Mouse (Mus musculus) lung, postnatal 4 days (tissue): ENCODE measurements at regions not wholly inside any gene's neighbourhood (a gene's known extent, or its start where the extent isn't known, plus 50 kb on each side); places are given as distances from the start of the nearest gene placed in this dataset.

Source experiments
- DNase-seq, 2 experiments: peaks; one replicate each; pipeline ENCODE4 v3.0.0; 2021

DNA sequence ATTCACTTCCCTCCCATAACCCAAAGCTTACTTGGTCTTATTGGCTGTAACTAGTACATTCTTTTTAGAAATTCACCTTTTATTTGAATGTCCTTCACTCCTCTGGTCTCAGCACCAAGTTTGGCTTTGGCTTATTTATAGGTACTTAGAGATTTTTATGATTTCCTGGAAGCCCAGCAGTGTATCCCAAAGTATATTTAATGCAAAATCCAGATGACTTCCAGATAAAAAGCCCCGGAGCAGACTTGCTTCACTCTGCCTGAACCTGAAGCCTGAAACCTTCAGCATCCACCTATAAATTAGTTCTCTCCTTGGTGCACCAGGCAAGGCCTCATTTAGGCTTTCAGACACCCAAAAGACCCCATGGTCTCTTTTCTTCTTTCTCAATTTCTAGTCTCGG, 250.8 kb downstream of the Tle4 start:
- DNase-seq: no peak

DNA sequence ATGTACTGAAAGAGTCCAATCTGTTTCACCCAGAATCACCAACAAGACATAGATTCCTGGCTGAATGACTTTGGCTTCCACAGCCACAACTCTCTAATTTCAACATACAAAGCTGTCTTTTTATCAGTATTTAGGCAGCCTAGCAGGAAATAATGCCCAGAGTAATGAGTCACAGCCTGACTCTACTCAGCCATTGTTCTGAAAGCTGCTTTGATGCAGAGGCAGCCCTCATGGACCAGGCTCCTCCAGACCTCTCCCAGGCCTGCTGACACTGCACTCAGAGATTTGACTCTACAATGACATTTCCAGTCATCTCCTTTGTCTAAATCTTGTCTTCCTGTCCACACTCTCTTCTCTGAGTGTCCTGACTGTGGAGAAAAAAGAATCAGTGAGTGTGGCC, 250.4 kb downstream of the Tle4 start:
- DNase-seq: no peak

DNA sequence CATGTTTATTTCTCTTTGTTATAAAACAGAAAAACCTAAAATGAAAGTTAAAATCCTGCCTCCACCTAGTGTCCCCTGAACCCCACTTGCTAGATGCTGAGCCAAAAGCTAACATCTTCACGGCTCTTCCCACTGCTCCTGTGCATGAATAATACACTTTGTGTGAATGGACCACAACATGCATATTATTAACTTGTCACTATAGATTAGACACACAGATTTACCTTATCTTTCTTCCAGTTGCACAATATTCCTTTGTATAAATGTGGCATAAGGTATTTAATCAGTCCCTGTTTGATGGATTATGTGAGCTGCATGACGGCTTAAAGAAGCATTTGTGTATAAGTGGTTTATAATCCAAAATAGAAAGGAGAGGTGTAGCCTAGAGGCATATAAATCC, 248.1 kb downstream of the Tle4 start:
- DNase-seq: no peak

DNA sequence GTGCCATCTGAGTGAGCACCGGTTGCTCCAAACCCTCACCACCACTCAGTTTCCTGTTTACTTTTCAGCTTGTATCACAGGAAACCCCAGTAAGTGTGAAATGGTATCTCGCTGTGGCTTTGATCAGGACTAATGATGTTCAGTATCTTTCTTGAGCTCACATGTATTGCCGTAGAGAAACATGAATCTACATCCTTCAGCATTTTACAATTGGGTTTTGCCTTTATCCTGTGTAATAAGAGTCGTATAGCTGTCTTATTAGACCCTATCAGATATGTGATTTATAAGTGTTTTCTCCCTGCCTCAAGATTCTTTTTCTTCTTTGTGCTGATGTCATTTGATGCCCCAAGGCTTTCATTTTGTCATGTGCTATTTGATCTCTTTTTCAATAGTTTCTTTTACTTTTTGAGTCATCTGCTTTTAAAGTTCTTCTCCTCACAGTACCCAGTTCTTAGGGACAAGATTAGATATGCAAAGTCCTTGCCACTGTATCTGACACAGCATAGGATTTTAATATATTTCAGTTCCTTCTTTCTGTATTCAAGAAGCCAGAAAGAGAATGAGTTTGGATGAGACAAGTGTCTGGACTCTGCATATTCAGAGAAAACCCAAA, 246.0 kb downstream of the Tle4 start:
- no peak for DNase-seq

DNA sequence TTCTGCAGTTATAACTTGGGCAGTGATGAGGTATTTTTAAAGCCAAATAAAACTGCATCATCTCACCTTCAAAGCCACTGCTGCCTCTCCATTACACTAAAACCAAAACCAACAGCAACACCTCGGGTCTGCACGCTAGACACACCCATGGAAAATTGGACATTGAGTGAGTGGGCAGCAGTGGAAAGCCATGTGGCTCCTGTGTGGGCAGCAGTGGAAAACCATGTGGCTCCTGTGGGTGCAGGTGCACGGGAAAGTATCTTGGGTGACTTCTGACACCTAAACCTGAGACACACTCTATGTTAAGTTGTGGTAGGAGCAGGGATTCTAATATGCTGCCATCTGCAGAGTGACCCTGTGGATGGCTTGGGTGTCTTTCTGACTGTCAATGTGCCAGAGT, 245.3 kb downstream of the Tle4 start:
- no peak for DNase-seq

DNA sequence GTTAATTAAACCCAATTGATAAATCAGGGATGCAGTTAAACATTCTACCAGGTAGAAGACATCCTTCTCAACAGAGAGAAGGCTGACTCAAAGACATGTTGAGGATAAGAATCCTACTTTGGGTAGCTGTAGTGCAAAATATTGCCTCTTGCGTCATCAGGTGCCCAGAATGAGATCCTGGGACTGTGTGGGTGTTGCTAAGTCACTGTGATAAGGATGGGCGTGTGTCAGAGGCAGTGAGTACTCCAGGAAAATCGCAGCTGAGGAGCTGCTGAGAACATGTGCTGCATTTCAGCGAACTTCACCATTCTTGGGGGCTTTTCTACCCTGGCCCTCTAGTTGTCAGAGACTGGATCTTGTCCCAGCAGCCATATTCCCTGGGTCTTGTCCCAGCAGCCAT, 244.7 kb downstream of the Tle4 start:
- DNase-seq: no peak

DNA sequence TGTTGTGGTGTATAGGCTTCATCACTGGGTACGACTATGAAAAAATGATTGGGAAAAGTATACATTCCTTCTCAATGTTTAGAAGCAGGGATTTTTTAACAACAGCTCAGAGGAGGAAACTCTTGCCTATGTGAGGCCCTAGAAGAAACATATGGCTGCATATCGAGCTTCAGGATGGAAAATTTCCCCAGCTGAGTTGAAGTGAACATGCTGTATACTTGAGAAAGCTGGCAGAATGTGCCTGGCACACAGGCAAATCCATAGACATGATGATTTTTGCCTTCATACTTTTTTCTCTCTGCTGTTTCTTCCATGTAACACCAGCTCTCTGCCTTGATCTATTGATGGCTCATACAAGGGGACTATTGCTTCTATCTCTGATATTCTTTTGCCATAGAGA, 242.7 kb downstream of the Tle4 start:
- no peak for DNase-seq

DNA sequence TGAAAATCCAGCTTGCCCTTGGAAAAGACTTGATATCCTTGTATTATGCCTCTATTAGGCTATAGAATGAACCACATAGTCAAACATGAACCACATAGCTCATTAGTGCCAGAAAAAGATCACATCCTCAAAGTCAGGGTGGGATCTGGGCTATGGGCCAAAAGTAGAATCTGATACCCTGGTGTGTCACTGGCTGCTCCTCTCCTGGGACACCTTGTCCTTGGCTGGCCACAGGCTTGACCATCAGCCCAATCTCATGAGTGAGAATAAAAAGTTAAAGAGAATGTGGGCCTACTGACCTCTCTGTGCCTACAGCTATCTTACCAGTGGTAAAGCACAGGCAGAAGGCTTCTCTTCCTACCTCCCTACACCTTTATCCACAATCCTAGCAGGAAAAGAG, 241.9 kb downstream of the Tle4 start:
- no peak for DNase-seq

DNA sequence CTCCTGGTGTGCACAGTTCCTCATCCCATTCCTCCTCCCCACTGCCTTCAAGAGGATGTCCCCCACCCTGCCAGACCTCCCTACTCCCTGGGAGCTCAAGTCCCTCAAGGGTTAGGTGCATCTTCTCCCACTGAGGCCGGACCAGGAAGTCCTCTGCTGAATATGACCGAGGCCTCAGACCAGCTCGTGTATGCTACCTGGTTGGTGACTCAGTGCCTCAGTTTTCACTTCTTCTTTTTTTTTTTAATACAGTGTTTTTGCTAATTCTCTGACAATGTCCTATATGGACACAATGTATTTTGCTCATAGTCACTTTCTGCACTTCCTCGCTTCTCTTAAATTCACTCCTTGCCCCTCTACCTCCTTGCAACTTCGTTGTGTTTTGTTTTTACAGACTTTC, 237.2 kb downstream of the Tle4 start:
- no peak for DNase-seq

DNA sequence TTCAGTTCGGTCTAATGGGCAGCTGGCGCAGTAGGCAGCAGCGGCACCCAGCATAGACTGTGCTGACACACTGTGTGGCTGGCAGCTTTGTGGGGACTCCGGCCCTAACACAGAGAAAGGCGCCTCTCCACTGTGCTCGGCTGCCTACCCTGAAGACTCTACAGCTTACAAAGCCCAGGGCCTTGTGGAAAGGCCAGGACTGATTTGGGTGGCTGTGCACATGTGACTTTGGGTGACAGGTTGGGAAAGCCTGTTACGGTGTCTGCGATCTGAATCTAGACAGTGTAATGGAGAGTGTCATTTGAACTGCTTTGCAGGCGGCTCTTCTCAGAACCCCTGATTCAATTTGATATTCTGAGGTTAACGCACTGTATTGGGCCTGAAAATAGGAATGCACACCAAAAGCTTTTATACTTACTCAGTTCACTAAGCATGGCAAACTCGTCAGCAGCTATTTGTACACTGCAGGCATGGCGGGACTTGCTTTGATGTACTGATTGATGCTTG, 228.7 kb downstream of the Tle4 start:
- DNase-seq: no peak

DNA sequence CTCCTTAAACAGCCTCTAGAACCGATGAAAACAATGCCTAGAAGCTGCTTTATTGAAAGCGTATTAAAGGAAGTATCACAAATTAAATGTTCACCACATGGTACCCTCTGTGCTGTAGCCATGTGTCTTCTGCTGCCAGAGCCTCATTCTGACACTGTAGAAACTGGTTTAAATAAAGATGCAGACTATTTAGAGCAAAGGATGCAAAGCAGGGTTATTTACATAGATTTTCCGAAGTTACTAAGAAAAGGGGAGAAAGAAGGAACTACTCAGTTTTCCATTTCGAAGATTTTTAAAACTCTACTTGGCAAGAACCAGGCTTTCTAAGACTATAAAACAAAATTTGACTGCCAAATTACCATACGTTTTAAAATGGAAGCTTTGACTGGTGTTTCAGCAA, 226.5 kb downstream of the Tle4 start:
- no peak for DNase-seq

DNA sequence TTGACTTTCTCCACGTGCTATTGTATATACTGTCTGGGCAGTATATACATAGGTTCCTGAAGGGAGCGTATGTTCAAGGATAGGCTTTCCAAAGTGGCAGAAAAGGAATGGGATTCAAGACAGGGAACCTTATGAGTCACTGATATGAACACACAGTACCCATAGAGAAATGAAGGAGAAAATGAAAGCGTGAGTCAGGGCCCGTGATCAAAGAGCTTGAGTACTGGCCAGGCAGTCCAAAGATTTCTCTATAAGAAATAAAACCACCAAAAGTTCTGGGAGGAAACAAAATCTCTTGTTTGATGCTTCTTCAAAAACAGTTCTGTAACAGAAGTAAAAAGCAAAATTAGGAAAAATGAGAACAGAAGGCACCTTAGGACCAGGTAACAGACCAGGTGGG, 223.9 kb downstream of the Tle4 start:
- DNase-seq: no peak

DNA sequence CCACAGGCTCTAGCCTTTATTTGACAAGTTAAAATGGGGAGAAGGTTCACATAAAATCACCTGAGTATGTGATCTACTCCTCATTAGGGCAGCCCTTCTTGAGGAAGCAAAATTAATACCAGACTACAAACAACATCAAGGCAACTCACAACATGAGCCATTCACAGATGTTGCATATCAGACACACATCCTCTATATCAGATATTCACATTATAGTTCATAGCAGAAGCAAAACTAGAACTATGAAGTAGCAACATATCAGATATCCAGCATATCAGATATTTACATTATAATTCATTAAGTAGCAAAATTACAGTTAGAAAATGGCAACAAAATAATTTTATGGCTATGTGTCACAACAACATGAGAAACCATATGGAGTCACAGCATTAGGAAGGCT, 217.0 kb downstream of the Tle4 start:
- DNase-seq: no peak

DNA sequence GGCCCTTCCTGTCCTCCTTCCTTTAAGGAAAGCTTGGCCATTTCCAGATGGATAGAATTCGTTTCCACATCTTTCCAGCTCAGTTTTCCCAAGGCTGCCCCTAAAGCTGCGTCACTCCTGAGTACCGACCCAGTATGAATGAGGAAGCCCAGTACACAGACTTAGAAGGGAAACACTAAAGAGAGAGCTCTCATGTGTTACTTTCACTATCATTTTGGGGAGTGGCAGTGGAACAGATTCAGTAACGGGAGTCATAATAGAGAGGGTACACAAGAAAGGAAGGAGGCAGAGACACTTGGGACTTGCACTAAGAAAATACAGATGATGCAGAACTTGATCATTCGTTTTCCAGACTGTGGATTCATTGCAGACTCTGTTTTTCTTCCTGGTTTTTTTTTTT, 210.1 kb downstream of the Tle4 start:
- DNase-seq: no peak

DNA sequence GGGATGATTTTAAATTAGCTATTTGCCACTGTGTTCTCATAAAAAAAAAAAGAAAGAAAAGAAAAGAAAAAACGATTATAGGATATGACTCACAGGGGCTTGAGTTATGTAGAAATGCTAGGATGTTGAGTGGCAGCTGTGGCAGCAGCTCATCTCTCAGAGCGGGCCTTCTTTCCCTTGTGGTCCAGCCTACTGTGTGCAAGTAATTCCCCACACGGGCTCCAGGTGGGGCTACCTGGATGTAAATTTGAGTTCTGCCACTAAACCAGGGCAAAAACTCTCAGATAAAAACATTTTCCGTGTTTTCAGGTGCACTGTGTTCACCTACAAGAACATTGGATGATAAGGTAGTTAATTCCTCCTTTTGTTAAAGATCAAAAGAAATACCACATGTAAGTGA, 209.3 kb downstream of the Tle4 start:
- DNase-seq: peak in 1 of 2 experiments; percentile 21

DNA sequence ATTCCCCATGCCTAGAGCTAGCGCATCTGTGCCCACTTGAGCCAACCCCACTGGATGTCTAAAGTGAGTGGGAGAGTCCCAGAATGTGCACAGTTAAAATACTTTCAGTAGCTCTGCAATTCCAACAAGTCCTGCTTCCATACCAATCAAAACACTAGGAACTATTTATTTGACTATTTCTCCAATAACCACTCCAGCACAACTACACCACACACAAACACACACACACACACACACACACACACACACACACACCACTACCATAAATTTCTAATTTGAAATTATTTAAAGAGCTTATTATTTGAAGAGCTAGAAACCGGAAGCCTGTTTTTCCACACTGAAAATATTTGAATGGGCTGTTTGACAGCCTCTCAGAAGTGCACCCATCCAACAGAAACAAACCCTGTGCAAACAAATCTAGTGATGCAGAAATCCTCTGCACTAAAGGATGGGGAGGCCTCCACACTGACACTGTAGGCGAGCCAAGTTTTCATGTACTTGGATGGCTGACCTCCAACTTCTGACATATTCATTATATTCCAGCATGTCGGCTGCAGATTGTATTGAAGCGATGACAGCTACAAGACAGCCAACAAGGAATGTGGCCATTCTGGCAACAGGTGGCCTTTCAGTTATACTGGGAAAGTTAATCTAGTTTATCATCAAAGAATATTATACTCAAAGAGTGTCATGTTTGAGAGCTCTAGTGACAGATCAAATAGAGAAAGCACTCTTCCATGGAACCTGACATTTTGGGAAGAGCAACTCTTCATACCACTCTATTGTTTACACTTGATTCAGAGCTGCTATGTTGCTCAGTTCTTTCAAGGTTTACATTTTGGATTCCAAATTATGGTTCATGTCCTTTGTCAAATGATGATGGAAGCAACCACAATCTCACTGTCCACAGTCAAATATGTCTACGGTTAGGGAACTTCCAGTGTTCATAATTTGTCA, 207.7 kb downstream of the Tle4 start:
- peak; percentile 6 to 39 for DNase-seq

DNA sequence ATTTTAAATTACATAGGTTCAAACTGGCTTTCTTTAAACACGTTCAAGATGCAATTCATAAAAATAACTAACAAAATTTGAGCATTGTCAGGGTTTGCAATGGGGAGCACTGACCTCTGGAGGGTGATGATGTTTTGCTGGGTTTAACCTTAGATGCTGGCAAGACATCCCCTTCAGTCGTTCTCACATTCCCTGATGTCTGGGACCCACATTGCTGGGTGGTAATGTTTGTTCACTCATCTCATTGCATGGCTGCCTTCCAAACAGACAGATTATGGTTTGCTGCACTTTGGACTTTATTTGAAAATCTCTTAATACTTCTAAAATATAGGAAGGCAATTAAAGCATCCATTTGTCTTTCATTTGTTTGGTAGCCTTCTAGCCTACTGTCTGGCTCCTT, 206.9 kb downstream of the Tle4 start:
- DNase-seq: no peak
